Mouse (Mus musculus) bone marrow, adult 2 months (tissue): ENCODE results near the gene Tpd52l1. TPM values are rescaled to one million over a fixed set of nuclear protein-coding genes. Genes with fewer than 3 reads are reported as not detected.

Source experiments
- H3K27ac ChIP-seq: fragments of 200-500 bp; 2 replicates; pipeline ENCODE4 v1.5.1; 2012; ENCODE audit warnings: low read depth, mild to moderate bottlenecking, control low read depth, inconsistent platforms, low read length; ENCODE audit not compliant: control insufficient read depth, poor library complexity, insufficient read depth
- H3K4me1 ChIP-seq: fragments of 200-500 bp; 2 replicates; pipeline ENCODE4 v1.6.1; 2011; ENCODE audit warnings: low read length; ENCODE audit not compliant: control insufficient read depth, insufficient read depth
- H3K4me3 ChIP-seq: fragments of 200-500 bp; replicated peaks from 2 replicates; pipeline ENCODE3; 2011; ENCODE audit warnings: mild to moderate bottlenecking, low read depth, low read length, control low read depth; ENCODE audit not compliant: control insufficient read depth
- CTCF ChIP-seq: fragments of 200-500 bp; IDR thresholded peaks from 2 replicates; pipeline ENCODE4 v1.5.1; 2011; ENCODE audit warnings: low read length, control low read depth; ENCODE audit not compliant: control insufficient read depth, insufficient read depth
- POLR2A ChIP-seq: fragments of 200-500 bp; IDR thresholded peaks from 2 replicates; pipeline ENCODE4 v1.6.1; 2011; ENCODE audit warnings: low read depth, mild to moderate bottlenecking, control low read depth, low read length, borderline replicate concordance; ENCODE audit not compliant: control insufficient read depth
- WGBS: fragments of 180-500 bp; shearing (Covaris S2); methylation state at CpG from one replicate; pipeline ENCODE4 v1.1.7; 2018; 5-methylcytosine and 5-hydroxymethylcytosine counted together
- polyA plus RNA-seq: library from polyadenylated mRNA; stranded (reverse); fragments of >200 nt; gene quantifications from 2 replicates; pipeline ENCODE4 v1.2.4, GENCODE M21; 2011; ENCODE audit warnings: low replicate concordance; ENCODE audit not compliant: missing spikeins, insufficient read depth, insufficient read length

The Tpd52l1 gene
- polyA plus RNA-seq, 1 experiment: 1.9 TPM

GRCm38 (mm10) chr10:31330286-31330962 lies 115.3 kb downstream of the Tpd52l1 start:
- WGBS: 78% methylated on average over 3 of the region's 3 CpGs
- Histone ChIP-seq H3K4me1 (no peaks in the 10 kb centered on the region), H3K4me3 (no peak overlapping the region), H3K27ac (no peak overlapping the region)
- TF ChIP-seq POLR2A (no peak), CTCF (no peak)

GRCm38 (mm10) chr10:31329436-31329835 lies 116.3 kb downstream of the Tpd52l1 start:
- TF ChIP-seq CTCF (no peak), POLR2A (no peak)
- 84% methylated on average over 1 of the region's 1 CpGs for WGBS
- H3K27ac ChIP-seq: no peak overlapping the region

GRCm38 (mm10) chr10:31318491-31318890 lies 127.3 kb downstream of the Tpd52l1 start:
- no peak for TF ChIP-seq CTCF
- TF ChIP-seq POLR2A: no peak
- H3K4me3 ChIP-seq: no peak overlapping the region
- WGBS: 78% methylated on average over 5 of the region's 5 CpGs
- H3K27ac ChIP-seq: no peak overlapping the region
- H3K4me1 ChIP-seq: no peaks in the 10 kb centered on the region

More at GRCm38 (mm10) chr10:31329436-31329835, 116.3 kb downstream of the Tpd52l1 start:
- Histone ChIP-seq H3K4me3 (no peak overlapping the region), H3K4me1 (no peaks in the 10 kb centered on the region)

- WGBS: 3% methylated on average over 44 of the region's 44 CpGs
- Histone ChIP-seq H3K27ac (peak within 1 kb of the TSS; percentile 80), H3K4me1 (no peaks in the 10 kb centered on the region), H3K4me3 (peak within 1 kb of the TSS; percentile 77)
- TF ChIP-seq POLR2A: peak; percentile 74; the same call in 1 of the 2 replicates
- TF ChIP-seq CTCF: no peak
Measured at GRCm38 (mm10) chr10:31312865-31313848, 132.6 kb downstream of the Tpd52l1 start, which contains the start of gene Hddc2. Hddc2 (plus strand) TSS chr10:31313383.

GRCm38 (mm10) chr10:31307024-31307598 lies 138.6 kb downstream of the Tpd52l1 start:
- no peak for TF ChIP-seq CTCF
- TF ChIP-seq POLR2A: no peak
- WGBS: 0% methylated on average over 1 of the region's 1 CpGs
- no peak overlapping the region for H3K27ac ChIP-seq
- H3K4me3 ChIP-seq: no peak overlapping the region
- no peaks in the 10 kb centered on the region for H3K4me1 ChIP-seq

- TF ChIP-seq CTCF: no peak
- no peak for TF ChIP-seq POLR2A
- Histone ChIP-seq H3K4me1 (no peaks in the 10 kb centered on the region; the same call in 1 of the 2 replicates), H3K27ac (no peak overlapping the region), H3K4me3 (no peak overlapping the region)
- WGBS: 95% methylated on average over 2 of the region's 2 CpGs
Measured at GRCm38 (mm10) chr10:31303446-31303845, 142.3 kb downstream of the Tpd52l1 start.

- Histone ChIP-seq H3K4me1 (no peaks in the 10 kb centered on the region; the same call in 1 of the 2 replicates), H3K27ac (no peak overlapping the region), H3K4me3 (no peak overlapping the region)
- TF ChIP-seq POLR2A: no peak
- TF ChIP-seq CTCF: no peak
- WGBS: 88% methylated on average over 1 of the region's 1 CpGs
Measured at GRCm38 (mm10) chr10:31300292-31300691, 145.5 kb downstream of the Tpd52l1 start.

- peak; percentile 37; the same call in 1 of the 2 replicates for TF ChIP-seq CTCF
- TF ChIP-seq POLR2A: no peak
- H3K27ac ChIP-seq: no peak overlapping the region
- H3K4me3 ChIP-seq: no peak overlapping the region
- H3K4me1 ChIP-seq: no peaks in the 10 kb centered on the region; the same call in 1 of the 2 replicates
- 41% methylated on average over 6 of the region's 6 CpGs for WGBS
Measured at GRCm38 (mm10) chr10:31298921-31299574, 146.7 kb downstream of the Tpd52l1 start.
